Mouse (Mus musculus) heart, adult 2 months (tissue): Measurements from ENCODE around the gene Rnh1. TPM values are rescaled to one million over a fixed set of nuclear protein-coding genes. Genes with fewer than 3 reads are reported as not detected.

Source experiments
- DNase-seq, 2 experiments: peaks; one replicate each; pipeline ENCODE4 v3.0.0; 2021
- H3K27ac ChIP-seq: fragments of 200-600 bp; 2 replicates; pipeline ENCODE4 v1.8.1; 2022
- H3K27me3 ChIP-seq: fragments of 200-500 bp; 2 replicates; pipeline ENCODE4 v1.6.1; 2012; ENCODE audit warnings: mild to moderate bottlenecking, low read length, inconsistent platforms, mixed read lengths; ENCODE audit not compliant: control insufficient read depth, insufficient read depth
- H3K36me3 ChIP-seq: fragments of 200-500 bp; 2 replicates; pipeline ENCODE4 v1.6.1; 2012; ENCODE audit warnings: low read length, inconsistent platforms; ENCODE audit not compliant: control insufficient read depth, insufficient read depth
- H3K4me1 ChIP-seq: fragments of 200-500 bp; 2 replicates; pipeline ENCODE4 v1.6.1; 2011; ENCODE audit warnings: low read length; ENCODE audit not compliant: control insufficient read depth, insufficient read depth
- H3K4me3 ChIP-seq: fragments of 200-600 bp; 2 replicates; pipeline ENCODE4 v1.8.1; 2022
- H3K79me2 ChIP-seq: fragments of 200-500 bp; replicated peaks from 2 replicates; pipeline ENCODE4 v1.6.1; 2012; ENCODE audit warnings: mild to moderate bottlenecking, inconsistent platforms, low read length, moderate library complexity, mixed read lengths; ENCODE audit not compliant: control insufficient read depth, insufficient read depth
- H3K9ac ChIP-seq: fragments of 200-500 bp; 2 replicates; pipeline ENCODE4 v1.6.1; 2012; ENCODE audit warnings: low read depth, mild to moderate bottlenecking, control low read depth, inconsistent platforms, low read length, mixed read lengths
- CTCF ChIP-seq: fragments of 200-600 bp; IDR thresholded peaks from 2 replicates; pipeline ENCODE4 v1.8.1; 2022; ENCODE audit warnings: antibody characterized with exemption, mild to moderate bottlenecking, moderate library complexity
- EP300 ChIP-seq: fragments of 200-500 bp; IDR thresholded peaks from 2 replicates; pipeline ENCODE4 v1.6.1; 2011; ENCODE audit warnings: low read depth, low read length, control low read depth; ENCODE audit not compliant: insufficient read depth
- POLR2A ChIP-seq: fragments of 200-500 bp; IDR thresholded peaks from 2 replicates; pipeline ENCODE4 v1.6.1; 2011; ENCODE audit warnings: mild to moderate bottlenecking, low read depth, low read length, control low read depth; ENCODE audit not compliant: insufficient read depth
- WGBS: fragments of 180-500 bp; shearing (Covaris S2); methylation state at CpG from one replicate; pipeline ENCODE4 v1.1.7; 2018; 5-methylcytosine and 5-hydroxymethylcytosine counted together
- intact Hi-C: fragments of 180-260 bp; cut with DNase I; formaldehyde crosslinking; loops from one replicate; pipeline ENCODE4 v1.15.1; 2025
- polyA plus RNA-seq: library from polyadenylated mRNA; depleted of rRNA; stranded (reverse); fragments of >200 nt; gene quantifications from 2 replicates; pipeline ENCODE4 v1.2.3, GENCODE M21; 2012
- total RNA-seq, 2 experiments: library from RNA; stranded (reverse); gene quantifications; 2 replicates each; pipeline ENCODE4 v1.2.3; 2021

The Rnh1 gene
- total and polyA plus RNA-seq, 3 experiments: 62.9 to 73.9 (median 73.2) TPM

DNA sequence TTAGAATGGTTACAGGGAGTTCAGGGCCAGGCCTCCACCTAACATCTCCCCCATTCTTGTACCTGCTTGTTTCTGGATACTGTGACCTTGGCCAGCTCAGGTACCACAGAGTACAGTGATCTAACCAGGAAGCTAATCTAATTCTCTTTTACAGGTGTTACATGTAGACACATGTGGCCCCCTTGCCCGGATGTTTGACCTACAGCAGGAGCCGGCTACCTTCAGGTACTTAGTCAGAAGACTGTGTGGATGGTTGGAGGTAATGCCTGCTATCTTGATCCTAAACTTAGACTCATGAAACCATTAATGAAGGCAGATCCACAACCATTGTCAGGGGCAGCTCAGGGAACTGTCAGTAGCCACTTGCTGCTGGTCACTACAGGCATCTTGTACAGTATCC lies 23.1 kb upstream of the Rnh1 start:
- intact Hi-C loops: no loop called here
- H3K4me3 ChIP-seq: no peak overlapping the region
- TF ChIP-seq CTCF: no peak
- TF ChIP-seq EP300: no peak
- TF ChIP-seq POLR2A: no peak

GRCm38 (mm10) chr7:141194830-141195229 lies 22.2 kb upstream of the Rnh1 start:
- H3K27ac ChIP-seq: peak overlapping the region; percentile 80
- H3K9ac ChIP-seq: peak overlapping the region; percentile 10
- H3K36me3 ChIP-seq: no peaks in the 10 kb centered on the region
- peaks cover 11% of the 10 kb centered on the region for H3K4me1 ChIP-seq
- intact Hi-C loops: loop anchor here (5.0 kb wide), 1 partner anchor 253 kb away; the partner anchor contains the start of gene Pgghg
- peaks cover 1% of the 10 kb centered on the region; the same call in 1 of the 2 replicates for H3K79me2 ChIP-seq
- WGBS: 2% methylated on average over 28 of the region's 28 CpGs
- TF ChIP-seq POLR2A: peak; percentile 58; the same call in 1 of the 2 replicates
- TF ChIP-seq EP300: no peak
- H3K4me3 ChIP-seq: peak overlapping the region; percentile 61
- no peaks in the 10 kb centered on the region for H3K27me3 ChIP-seq
- peak; percentile 88 to 90 for DNase-seq

More for the DNA sequence above, 23.1 kb upstream of the Rnh1 start:
- no peak for DNase-seq
- Histone ChIP-seq H3K79me2 (peaks cover 1% of the 10 kb centered on the region; the same call in 1 of the 2 replicates), H3K9ac (no peak overlapping the region), H3K27ac (no peak overlapping the region), H3K36me3 (no peaks in the 10 kb centered on the region), H3K27me3 (no peaks in the 10 kb centered on the region), H3K4me1 (peaks cover 9% of the 10 kb centered on the region)
- 97% methylated on average over 2 of the region's 2 CpGs for WGBS

GRCm38 (mm10) chr7:141194409-141194808 lies 21.8 kb upstream of the Rnh1 start:
- intact Hi-C loops: loop anchor here (5.0 kb wide), 1 partner anchor 252 kb away; the partner anchor contains the start of gene Pgghg
- peak overlapping the region; percentile 10 for H3K9ac ChIP-seq
- TF ChIP-seq CTCF: no peak
- TF ChIP-seq POLR2A: no peak
- TF ChIP-seq EP300: no peak
- H3K79me2 ChIP-seq: peaks cover 1% of the 10 kb centered on the region; the same call in 1 of the 2 replicates
- peak overlapping the region; percentile 61 for H3K4me3 ChIP-seq
- H3K27ac ChIP-seq: peak overlapping the region; percentile 80
- H3K27me3 ChIP-seq: no peaks in the 10 kb centered on the region
- WGBS: 1% methylated on average over 23 of the region's 23 CpGs
- DNase-seq: no peak
- no peaks in the 10 kb centered on the region for H3K36me3 ChIP-seq
- peaks cover 11% of the 10 kb centered on the region for H3K4me1 ChIP-seq

- Histone ChIP-seq H3K27me3 (no peaks in the 10 kb centered on the region), H3K79me2 (peaks cover 1% of the 10 kb centered on the region; the same call in 1 of the 2 replicates), H3K36me3 (no peaks in the 10 kb centered on the region), H3K4me3 (peak within 1 kb of the TSS; percentile 95), H3K4me1 (peaks cover 11% of the 10 kb centered on the region), H3K27ac (peak within 1 kb of the TSS; percentile 92), H3K9ac (peak within 1 kb of the TSS; percentile 94)
- DNase-seq: peak; percentile 99
- intact Hi-C loops: loop anchor here (5.0 kb wide), 1 partner anchor 252 kb away; the partner anchor contains the start of gene Pgghg
- TF ChIP-seq EP300 (0 out of 2 replicates have a peak, but pooled peaks have one; percentile 38), CTCF (no peak), POLR2A (peak; percentile 98)
- WGBS: under 1% methylated on average over 25 of the region's 39 CpGs
These were observed 21.3 kb upstream of the Rnh1 start, which contains the start of the genes Hras and Lrrc56 for GRCm38 (mm10) chr7:141193948-141194347. TSS of gene Hras (minus strand) at chr7:141194005. TSS of gene Lrrc56 (plus strand) at chr7:141194157.

DNA sequence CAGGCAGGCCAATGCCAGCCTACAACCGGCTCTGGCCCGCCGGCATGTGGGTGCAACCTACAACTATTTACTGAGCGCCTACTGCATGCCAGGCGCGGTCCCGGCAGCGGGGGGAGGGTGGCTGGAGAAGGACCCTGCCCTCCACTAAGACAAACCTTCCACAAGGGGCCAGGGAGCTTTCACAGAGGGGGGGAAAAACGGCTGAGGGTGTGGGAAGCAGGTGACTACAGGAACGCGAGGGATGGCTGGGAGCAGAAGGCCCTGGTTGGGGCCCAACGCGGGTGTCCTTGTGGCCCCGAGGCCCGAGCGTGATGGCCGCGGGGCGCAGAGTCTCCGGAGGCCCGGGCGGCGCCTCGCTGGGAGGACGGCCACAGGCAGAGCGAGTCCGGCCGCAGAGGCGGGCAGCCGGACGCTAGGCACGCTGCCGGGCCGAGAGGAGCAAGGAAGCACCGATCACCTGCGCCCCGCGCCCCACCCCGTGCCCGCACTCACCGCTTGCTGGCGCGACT lies 20.7 kb upstream of the Rnh1 start:
- no peaks in the 10 kb centered on the region for H3K27me3 ChIP-seq
- peaks cover 1% of the 10 kb centered on the region; the same call in 1 of the 2 replicates for H3K79me2 ChIP-seq
- no peak for DNase-seq
- peaks cover 11% of the 10 kb centered on the region for H3K4me1 ChIP-seq
- peak overlapping the region; percentile 92 for H3K27ac ChIP-seq
- no peak for TF ChIP-seq EP300
- no peak for TF ChIP-seq POLR2A
- TF ChIP-seq CTCF: no peak
- no peaks in the 10 kb centered on the region for H3K36me3 ChIP-seq
- H3K4me3 ChIP-seq: peak overlapping the region; percentile 95
- peak overlapping the region; percentile 94 for H3K9ac ChIP-seq
- intact Hi-C loops: loop anchor here (5.0 kb wide), 1 partner anchor 251 kb away; the partner anchor contains the start of gene Pgghg
- 2% methylated on average over 38 of the region's 43 CpGs for WGBS

DNA sequence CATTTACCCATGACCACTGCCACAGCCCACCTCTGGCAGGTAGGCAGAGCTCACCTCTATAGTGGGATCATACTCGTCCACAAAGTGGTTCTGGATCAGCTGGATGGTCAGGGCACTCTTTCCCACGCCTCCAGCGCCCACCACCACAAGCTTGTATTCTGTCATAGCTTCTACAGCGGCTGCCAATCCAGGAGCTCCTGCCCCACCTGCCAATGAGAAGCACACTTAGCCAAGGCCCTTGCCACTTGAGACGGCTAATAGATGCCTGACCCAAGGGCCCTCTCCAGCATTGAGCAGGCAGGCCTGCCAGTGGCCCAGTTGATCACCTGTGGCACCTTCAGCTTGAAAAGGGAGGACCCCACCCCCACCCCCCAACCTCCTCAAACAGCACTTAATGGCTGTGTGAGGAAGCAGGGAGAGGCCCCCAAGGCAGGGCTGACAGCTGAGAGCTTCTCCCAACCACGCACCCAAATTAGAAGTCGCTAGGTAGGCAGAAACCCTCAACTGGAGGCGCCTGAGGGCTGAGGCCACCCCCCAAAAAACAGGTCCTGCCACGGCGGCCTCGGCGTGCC lies 20.2 kb upstream of the Rnh1 start:
- WGBS: 34% methylated on average over 12 of the region's 12 CpGs
- Histone ChIP-seq H3K27me3 (no peaks in the 10 kb centered on the region), H3K4me3 (peak overlapping the region; percentile 95), H3K79me2 (peaks cover 1% of the 10 kb centered on the region; the same call in 1 of the 2 replicates), H3K27ac (peak overlapping the region; percentile 92), H3K9ac (peak overlapping the region; percentile 94), H3K4me1 (peaks cover 11% of the 10 kb centered on the region), H3K36me3 (no peaks in the 10 kb centered on the region)
- no peak for DNase-seq
- intact Hi-C loops: loop anchor here (5.0 kb wide), 1 partner anchor 251 kb away; the partner anchor contains the start of gene Pgghg
- TF ChIP-seq CTCF: no peak
- no peak for TF ChIP-seq EP300
- TF ChIP-seq POLR2A: no peak
